Mouse (Mus musculus): ENCODE measurements around the gene Gm10142.
"Not testable (repeated sequence)": the region's sequence is repeated elsewhere in the genome, so short reads cannot be mapped to it uniquely, and the experiment has no call there.

Gene Gm10142

GRCm38 (mm10) chr10:77738929-77739328, 23.3 kb downstream of the Gm10142 start:
- no peak for DNase-seq (ENCODE audit: low spot score)

GRCm38 (mm10) chr10:77741924-77742688, 26.5 kb downstream of the Gm10142 start, which contains the start of gene Gm18596:
Gene Gm18596, minus strand, starts transcription at chr10:77742638.
- not testable (repeated sequence) for DNase-seq (ENCODE audit: low spot score)

GRCm38 (mm10) chr10:77750686-77751085, 35.1 kb downstream of the Gm10142 start:
- not testable (repeated sequence) for DNase-seq (ENCODE audit: low spot score)

- DNase-seq (ENCODE audit: low spot score) = not testable (repeated sequence)
Observed at GRCm38 (mm10) chr10:77751254-77751653, 35.6 kb downstream of the Gm10142 start, which contains the start of gene Gm9736. Gene Gm9736, minus strand, starts transcription at chr10:77751354.

- not testable (repeated sequence) for DNase-seq (ENCODE audit: low spot score)
Observed at GRCm38 (mm10) chr10:77752312-77752711, 36.7 kb downstream of the Gm10142 start.

- no peak for DNase-seq (ENCODE audit: low spot score)
Observed at GRCm38 (mm10) chr10:77753448-77753847, 37.8 kb downstream of the Gm10142 start.

- DNase-seq (ENCODE audit: low spot score) = not testable (repeated sequence)
Observed at GRCm38 (mm10) chr10:77759582-77759981, 44.0 kb downstream of the Gm10142 start, which contains the start of gene Gm3233. Gene Gm3233, minus strand, starts transcription at chr10:77759682.

All from testis, postnatal 10 days (tissue).